Mouse (Mus musculus): Measurements from ENCODE around the gene Gm20388.

Gm20388 gene

GRCm38 (mm10) chr8:120876010-120876918 lies 965.6 kb downstream of the Gm20388 start:
- DNase-seq (ENCODE audit: low read depth, low spot score), result no peak

- DNase-seq (ENCODE audit: low read depth, low spot score), result no peak
Observed at GRCm38 (mm10) chr8:120877005-120877404, 966.4 kb downstream of the Gm20388 start.

DNA sequence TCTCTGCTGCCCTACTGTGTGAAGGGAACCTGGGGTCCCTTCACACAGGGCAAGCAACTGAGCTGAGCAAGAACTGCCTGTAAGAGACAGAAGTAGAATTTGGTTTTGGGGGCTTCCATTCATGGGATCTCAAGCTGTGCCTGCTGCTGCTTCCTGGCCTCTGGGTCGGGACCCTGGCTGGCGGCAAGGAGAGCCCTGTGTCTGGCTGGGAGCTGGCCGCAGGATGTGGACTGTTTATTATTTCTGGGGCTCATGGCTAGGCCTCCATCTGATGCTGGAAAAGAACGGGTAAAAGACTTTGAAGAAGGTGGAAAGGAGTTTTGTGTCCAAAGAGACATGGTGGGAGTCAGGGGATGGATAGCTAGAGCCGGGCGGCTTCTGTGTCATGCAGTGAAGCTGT lies 969.3 kb downstream of the Gm20388 start:
- DNase-seq (ENCODE audit: low read depth, low spot score), result no peak

GRCm38 (mm10) chr8:120881634-120882033 lies 971.0 kb downstream of the Gm20388 start:
- DNase-seq (ENCODE audit: low read depth, low spot score), result no peak

DNA sequence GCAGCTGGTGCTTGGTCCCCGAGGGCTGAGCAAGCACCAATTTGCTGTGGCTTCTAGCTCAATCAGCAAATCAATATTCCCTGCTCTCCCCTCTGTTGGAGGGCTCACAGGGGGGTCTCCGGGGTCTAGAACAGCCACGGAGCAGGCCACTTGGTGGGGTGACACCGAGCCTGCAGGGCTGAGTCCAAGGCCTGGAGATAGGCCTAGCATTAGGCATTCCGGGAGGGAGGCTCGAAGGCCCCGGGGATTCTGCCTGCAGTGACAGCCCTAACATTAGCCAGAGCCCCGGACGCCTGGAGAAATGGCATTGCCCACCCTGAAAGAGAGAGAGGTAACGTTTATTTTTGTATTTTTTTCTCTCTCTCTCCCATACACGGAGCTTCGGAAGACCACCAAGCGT lies 972.0 kb downstream of the Gm20388 start:
- no peak for DNase-seq (ENCODE audit: low read depth, low spot score)

DNA sequence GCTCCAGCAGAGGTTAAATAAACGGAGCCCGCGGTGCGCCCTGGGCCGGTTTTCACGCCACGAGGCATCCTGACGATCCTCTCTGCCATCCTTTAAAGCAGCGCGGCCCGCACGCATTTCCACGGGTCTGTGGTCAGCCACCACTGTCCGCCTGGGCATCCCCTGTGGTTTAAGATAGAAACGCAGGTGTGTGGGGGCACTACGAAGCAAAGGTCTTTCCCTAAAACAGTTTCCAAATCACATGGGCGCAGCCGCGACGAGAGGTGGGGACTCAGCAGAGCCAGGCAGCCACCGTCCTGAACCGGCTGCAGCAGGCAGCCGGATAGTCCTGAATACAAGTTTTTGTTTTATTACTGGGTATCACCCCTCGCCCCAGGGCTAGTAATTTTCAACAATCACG lies 972.7 kb downstream of the Gm20388 start:
- DNase-seq (ENCODE audit: low read depth, low spot score), result no peak

GRCm38 (mm10) chr8:120883853-120884252 lies 973.2 kb downstream of the Gm20388 start:
- DNase-seq (ENCODE audit: low read depth, low spot score), result no peak

DNA sequence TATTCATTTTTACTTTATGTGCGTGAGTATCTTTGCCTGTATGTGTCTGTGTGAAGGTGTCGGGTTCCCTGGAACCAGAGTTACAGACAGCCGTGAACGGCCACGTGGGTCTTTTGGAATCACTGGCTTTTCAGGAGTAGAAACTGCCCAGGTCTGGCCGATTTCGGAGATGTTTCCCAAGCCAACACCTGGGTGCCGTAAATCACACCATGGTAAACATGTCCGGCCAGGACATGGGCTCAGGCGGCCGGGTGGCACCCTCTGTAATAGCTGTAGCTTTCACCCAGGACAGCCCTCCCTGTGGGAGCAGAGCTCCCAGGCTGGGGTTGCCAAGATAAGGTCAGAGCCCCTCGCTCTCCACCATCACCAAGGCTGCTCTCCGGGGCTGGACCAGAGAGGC lies 974.2 kb downstream of the Gm20388 start:
- DNase-seq (ENCODE audit: low read depth, low spot score), result no peak

GRCm38 (mm10) chr8:120887254-120887653 lies 976.6 kb downstream of the Gm20388 start:
- no peak for DNase-seq (ENCODE audit: low read depth, low spot score)

DNA sequence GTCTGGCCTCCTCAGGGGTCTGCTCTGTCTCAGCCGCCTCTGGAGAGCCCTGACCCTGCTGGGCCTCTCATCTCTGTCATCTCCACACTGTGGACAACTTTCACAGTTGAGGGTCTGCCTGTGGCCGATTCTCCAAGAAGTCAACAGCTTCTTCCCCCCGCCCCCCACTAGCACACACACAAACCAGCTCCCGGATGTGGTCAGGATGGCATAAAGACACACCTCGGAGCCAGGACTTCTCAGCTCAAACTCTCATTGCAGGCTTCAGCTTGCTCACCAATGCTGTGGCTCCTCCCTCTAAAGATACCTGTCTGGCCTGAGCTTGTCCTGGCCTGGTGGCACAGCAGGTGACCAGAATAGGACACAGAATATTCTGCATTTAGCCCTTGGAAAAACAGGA lies 977.4 kb downstream of the Gm20388 start:
- no peak for DNase-seq (ENCODE audit: low read depth, low spot score)

DNA sequence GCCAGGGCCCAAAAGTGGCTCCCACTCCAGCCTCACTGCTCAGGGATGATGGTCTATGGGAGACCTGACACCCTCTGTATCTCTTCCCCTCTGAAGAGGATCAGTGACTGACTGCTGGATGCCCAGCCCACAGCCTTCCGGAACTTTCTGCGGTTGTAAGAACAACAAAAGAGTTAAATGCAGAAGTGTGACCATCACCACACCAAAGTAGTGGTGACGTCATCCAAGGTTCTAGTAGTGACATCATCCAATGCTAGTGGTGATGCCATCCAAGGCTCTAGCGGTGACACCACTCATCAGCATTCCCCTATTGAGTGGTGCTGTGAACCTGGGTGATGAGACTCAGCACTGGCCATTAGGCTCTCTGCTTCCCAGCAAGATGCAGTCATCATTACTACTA lies 978.5 kb downstream of the Gm20388 start:
- DNase-seq (ENCODE audit: low read depth, low spot score), result no peak

DNA sequence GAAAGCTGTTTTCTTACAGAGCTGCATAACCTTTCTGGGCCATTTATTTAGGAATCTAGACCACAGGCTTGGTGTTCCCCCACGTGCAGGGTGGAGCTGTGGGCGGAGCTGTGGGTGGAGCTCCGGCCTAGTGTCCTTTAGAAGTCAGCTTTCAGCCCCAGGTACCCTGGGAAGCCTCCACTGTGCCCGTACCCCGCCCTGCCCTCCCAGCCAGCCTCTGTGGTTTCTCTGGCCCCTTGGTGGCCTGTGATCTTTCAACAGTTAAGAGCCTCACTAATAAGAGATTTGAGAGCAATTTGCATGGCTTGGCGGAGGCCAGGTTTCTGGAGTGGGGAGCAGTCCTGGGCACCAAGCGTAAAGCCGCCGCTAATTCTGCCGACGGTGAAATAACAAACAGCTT lies 979.4 kb downstream of the Gm20388 start:
- no peak for DNase-seq (ENCODE audit: low read depth, low spot score)

DNA sequence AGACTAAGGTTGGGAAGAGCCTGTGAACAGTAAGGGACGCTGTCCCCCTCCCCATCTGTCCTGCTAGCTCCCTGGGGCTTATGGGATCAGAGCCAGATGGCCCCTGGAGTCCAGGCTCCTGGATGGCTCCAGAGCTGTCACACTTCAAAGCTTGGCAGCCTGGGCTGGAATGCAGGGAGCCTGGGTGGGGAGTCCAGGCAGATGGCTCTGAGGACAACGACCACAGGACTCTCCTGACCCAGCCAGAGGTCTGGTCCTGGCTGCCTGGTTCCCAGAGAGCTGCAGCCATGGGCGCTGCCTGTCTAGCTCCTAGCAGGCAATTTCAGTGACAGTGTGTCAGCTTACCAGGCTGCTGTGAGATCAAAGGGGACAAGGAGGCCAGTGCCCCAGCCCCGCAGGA lies 984.4 kb downstream of the Gm20388 start:
- no peak for DNase-seq (ENCODE audit: low read depth, low spot score)

GRCm38 (mm10) chr8:120895600-120895999 lies 985.0 kb downstream of the Gm20388 start:
- no peak for DNase-seq (ENCODE audit: low read depth, low spot score)

DNA sequence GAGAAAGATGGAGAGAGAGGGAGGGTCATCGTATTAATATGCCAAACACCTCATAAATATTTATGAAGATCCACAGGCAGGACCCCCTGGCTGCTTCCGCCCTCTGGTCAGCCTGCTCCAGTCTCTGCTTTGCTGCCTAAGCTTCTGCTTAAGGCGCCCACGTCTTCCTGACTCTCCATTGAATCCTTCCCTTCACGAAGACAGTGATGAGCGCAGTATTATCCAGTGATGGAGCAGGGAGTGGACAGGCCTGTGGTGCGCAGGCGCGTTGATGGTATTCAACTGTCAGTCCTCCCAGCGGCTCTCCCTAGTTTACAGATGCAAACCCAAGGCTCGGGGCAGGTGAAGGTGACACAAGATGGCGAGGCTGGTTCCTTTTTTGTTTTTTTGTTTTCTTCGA lies 985.6 kb downstream of the Gm20388 start:
- DNase-seq (ENCODE audit: low read depth, low spot score), result peak; percentile 11

DNA sequence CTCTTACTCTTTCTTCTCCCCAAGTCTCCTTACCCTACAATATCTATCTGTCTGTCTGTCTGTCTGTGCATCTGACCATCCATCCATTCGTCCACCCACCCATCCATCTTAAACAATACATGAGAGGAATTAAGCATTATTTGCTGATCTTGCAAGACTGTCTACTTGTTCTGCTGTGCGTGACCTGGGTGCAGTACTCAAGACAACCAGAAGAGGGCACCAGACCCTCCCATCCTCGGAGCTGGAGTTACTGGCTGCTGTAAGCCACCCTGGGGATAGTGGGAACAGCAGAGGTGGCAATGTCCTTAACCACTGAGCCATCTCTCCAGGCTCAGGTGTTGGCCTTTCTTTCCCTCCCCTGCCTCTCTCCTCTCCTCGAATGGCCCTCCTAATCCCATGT lies 987.4 kb downstream of the Gm20388 start:
- DNase-seq (ENCODE audit: low read depth, low spot score), result peak; percentile 18

DNA sequence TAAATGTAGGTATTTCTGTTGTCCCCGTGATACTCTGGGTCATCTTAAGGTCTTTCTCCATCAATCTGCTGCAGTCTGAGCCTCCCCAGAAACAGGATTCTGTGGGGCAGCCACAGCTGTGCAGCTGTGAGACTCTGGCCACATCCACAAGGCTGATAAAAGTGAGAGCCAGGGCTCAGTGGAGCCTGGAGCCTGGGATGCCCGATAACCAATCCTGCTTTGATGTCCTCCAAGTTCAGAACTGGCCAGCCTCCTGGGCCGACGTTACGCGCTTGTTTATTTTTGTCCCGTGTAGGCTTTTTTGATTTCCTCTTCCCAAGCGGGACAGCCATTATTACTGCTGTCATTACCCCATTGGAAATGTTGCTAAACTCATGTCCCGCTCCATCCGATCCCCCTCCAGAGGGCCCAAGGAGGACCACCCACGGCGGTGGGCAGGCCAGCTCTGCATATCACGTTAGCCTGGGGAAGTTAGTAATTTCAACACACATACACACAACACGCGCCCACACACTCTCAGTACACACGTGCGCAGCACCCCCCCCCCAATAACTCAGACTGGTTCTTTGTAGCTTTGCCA lies 988.3 kb downstream of the Gm20388 start:
- no peak for DNase-seq (ENCODE audit: low read depth, low spot score)

DNA sequence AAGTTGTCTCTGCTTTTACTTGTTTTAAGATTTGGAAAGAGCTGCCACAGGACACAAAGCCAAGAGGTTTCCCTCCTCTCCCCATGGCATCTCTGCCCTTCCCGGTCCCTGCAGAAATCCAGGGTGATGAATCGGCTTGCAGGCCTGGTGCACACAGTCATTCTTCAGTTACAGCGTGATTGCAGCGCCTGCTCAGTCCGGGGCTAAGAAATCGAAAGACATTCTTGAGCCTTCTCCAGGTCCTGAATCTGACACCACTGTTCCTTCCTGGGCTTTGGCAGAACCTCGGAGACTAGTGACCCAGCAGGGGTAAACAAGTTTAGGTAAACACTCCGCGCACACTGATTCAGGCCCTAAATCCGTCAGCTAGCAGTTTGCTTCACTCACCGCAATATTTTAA lies 991.7 kb downstream of the Gm20388 start:
- no peak for DNase-seq (ENCODE audit: low read depth, low spot score)

DNA sequence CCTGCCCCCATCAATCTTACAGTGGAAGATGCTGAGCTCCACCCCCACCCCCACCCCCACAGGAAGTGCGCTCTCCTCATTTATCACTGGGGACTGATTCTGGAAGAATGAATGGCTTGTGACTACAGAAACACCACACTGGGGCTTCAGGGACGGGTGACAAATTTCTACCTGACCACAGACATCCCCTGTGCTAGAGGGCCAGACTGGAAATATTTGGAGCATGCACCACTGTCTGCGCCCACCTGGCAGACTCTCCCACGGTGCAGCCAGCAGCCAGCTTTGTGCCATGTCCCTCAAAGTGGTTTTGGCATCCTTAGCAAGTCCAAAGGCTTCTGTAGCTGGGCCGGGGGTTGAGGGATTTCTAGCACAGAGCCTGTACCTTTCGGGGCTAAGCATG lies 997.0 kb downstream of the Gm20388 start:
- DNase-seq (ENCODE audit: low read depth, low spot score), result no peak

- DNase-seq (ENCODE audit: low read depth, low spot score), result no peak
Observed at GRCm38 (mm10) chr8:120910936-120911335, 1000.3 kb downstream of the Gm20388 start.

DNA sequence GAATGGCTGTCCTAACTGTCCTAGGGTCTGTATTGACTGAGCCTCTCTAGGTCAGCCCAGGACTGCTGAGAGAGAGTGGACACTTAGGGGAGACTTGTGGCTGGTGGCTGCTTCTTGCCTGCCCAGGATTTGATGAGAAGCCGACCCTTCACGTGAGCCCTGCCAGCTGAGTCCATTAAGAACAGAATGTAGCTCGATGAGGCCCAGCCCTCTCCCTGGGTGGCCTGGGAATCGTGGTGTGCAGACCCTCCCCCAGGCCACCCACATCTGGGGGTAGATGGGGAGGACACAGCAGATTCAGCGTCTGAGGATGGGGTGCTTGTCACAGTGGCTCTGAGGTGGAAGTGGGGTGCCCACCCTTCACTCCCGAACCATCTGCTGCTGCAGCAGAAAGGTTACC lies 1001.8 kb downstream of the Gm20388 start:
- DNase-seq (ENCODE audit: low read depth, low spot score), result no peak

DNA sequence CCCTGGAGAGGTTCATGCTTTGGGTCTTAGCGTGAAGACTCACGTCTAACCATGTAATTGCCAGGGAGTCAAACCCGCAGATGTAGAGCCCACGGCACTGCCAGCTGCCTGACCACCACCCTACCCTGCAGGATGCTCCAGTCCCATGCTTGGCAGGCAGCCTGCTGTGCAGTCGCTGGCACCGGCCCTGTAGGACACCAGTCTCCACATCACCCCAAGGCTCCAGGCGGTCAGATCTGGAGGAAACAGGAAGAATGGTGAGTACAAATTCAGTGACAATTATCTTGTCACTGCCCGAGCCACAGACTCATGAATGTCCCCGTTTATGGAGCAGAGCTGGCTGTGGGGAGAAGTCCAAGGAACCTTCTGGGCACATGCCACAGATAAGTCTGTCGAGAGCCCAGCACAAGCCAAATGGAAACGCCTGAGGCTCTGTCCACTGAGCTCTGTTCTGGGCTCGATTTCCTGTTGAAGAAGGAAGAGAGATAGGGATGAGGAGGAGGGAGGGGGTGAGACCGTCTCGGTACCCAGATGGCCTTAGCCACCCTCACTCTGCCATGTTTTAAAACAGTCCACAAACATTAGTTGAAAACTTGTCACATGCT lies 1006.3 kb downstream of the Gm20388 start:
- peak; percentile 4 for DNase-seq (ENCODE audit: low read depth, low spot score)

DNA sequence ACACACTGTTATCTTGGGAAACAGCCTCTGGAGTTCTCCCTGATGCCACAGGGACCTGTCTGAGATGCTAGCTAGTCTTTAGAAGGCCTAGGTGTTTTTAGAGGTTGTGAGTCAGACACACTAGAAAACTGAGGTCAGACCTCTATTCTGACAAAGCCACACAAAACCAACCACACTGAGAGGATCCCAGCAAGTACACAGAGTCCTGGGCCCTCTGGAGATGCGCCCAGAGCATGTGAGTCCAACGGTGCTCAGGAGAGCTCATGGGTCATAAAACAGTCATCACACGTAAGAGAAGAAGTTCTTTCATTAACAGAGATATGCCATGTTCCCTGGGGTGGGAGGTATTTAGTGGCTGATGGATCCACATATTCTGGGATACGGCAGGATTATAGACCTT lies 1009.9 kb downstream of the Gm20388 start:
- no peak for DNase-seq (ENCODE audit: low read depth, low spot score)
